Mouse (Mus musculus): ENCODE results near the gene Abhd14b. TPM values are rescaled to one million over a fixed set of nuclear protein-coding genes. Genes with fewer than 3 reads are reported as not detected.

The Abhd14b gene
- 34.7 and 44.1 TPM in 2 replicates for polyA plus RNA-seq (2015; fragmentation: Nextera tagmentation; extraction: Ambion mirVana)

DNA sequence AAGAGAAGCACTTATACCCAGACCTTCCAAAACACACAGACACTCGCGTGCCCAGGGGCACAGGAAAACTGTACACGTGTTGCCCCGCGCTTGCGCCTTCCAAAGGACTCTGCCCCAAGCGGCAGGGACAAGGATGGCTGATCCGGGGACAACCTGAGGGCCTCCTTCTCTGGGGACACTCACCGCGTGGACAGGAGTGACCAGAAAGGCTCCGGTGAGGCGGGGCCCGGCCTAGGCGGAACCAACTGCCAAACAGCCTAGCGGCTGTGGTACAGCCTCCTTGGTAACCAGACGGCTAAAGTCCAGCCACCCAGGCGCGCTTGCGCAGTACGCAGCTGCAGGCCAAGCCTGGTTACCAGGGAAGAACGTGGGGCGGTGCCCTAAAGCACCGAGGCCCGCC is at the start of gene Abhd14b, which contains the start of gene Abhd14a:
TSS of gene Abhd14b (plus strand) at position 112 of the 400 bp plus-strand sequence.
TSS of gene Abhd14a (minus strand) at position 331 of the 400 bp plus-strand sequence.
- peak within 1 kb of the TSS; percentile 65 for H3K9ac ChIP-seq
- H3K27ac ChIP-seq (replicated peaks): peak within 1 kb of the TSS; percentile 85
- ATAC-seq (ENCODE audit: insufficient number of reproducible peaks, low FRiP score, low TSS enrichment, low read depth): peak; percentile 89
- H3K4me1 ChIP-seq: peaks cover 67% of the 10 kb centered on the region
- no peaks in the 10 kb centered on the region for H3K9me3 ChIP-seq (replicated peaks)
- H3K4me2 ChIP-seq (replicated peaks): peak within 1 kb of the TSS; percentile 78
- H3K36me3 ChIP-seq: no peaks in the 10 kb centered on the region
- H3K4me3 ChIP-seq (replicated peaks): peak within 1 kb of the TSS; percentile 67
- under 1% methylated on average over 24 of the region's 24 CpGs for WGBS
- no peaks in the 10 kb centered on the region for H3K27me3 ChIP-seq

DNA sequence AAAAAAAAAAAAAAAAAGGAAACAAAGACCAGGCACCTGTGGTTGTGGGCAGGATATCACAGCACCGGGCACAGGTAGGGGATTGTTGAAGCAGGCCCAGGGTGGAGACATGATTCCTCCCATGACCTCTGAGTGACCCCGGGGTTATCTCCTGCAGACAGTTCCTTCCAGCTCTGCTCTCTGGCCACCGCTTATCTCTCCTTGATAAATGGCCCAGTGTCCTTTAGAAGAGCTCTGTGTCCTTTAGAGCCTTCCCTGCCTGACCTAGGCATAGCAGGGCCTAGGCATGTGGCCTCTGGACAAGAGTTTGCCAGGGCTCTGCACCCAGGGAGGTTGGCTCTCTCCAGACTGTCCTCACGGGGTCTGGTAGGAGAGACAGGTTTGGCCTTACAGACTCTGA is 49.5 kb upstream of the Abhd14b start:
- Histone ChIP-seq H3K9ac (no peak overlapping the region), H3K36me3 (no peaks in the 10 kb centered on the region), H3K4me3 (replicated peaks) (no peak overlapping the region), H3K27me3 (no peaks in the 10 kb centered on the region), H3K4me1 (peaks cover 34% of the 10 kb centered on the region), H3K4me2 (replicated peaks) (no peak overlapping the region), H3K27ac (replicated peaks) (no peak overlapping the region), H3K9me3 (replicated peaks) (no peaks in the 10 kb centered on the region)
- 72% methylated on average over 4 of the region's 4 CpGs for WGBS
- ATAC-seq (ENCODE audit: insufficient number of reproducible peaks, low FRiP score, low TSS enrichment, low read depth): no peak

DNA sequence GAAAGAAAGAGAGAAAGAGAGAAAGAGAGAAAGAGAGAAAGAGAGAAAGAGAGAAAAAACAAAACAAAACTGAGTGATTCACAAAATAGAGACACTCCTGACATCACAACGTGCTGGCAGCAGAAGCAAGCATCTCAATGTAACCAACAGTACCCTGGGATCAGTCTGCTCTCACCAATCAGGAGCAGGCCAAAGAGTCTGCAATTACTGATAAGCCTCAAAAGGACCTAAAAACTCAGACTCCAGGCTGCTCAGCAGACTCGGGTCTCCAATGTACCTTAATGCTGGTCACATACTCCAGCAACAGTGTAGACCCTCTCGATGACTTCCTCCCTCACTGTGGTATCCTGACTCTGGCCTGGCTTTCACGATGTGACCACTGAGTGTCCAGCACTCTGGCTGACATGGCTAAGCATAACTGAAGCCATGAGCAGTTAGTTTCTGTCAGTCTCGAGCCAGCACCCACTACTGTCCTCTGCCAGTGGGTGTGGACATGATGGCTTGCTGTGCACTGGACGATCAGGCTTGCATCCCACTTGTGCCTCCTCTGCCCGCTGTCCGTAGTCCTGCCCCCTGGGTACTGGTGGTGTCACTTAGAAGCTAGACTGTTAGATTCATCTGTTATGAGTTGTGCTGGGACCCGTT is 48.5 kb upstream of the Abhd14b start:
- Histone ChIP-seq H3K9me3 (replicated peaks) (no peaks in the 10 kb centered on the region), H3K4me1 (peaks cover 39% of the 10 kb centered on the region), H3K4me2 (replicated peaks) (no peak overlapping the region), H3K4me3 (replicated peaks) (no peak overlapping the region), H3K36me3 (no peaks in the 10 kb centered on the region), H3K9ac (no peak overlapping the region), H3K27me3 (no peaks in the 10 kb centered on the region), H3K27ac (replicated peaks) (no peak overlapping the region)
- WGBS: 82% methylated on average over 9 of the region's 9 CpGs
- ATAC-seq (ENCODE audit: insufficient number of reproducible peaks, low FRiP score, low TSS enrichment, low read depth): no peak

- Histone ChIP-seq H3K4me1 (peaks cover 30% of the 10 kb centered on the region), H3K9ac (no peak overlapping the region), H3K4me2 (replicated peaks) (no peak overlapping the region), H3K9me3 (replicated peaks) (no peaks in the 10 kb centered on the region), H3K36me3 (no peaks in the 10 kb centered on the region), H3K27me3 (no peaks in the 10 kb centered on the region), H3K4me3 (replicated peaks) (no peak overlapping the region), H3K27ac (replicated peaks) (no peak overlapping the region)
- ATAC-seq (ENCODE audit: insufficient number of reproducible peaks, low FRiP score, low TSS enrichment, low read depth): no peak
- WGBS: 57% methylated on average over 3 of the region's 3 CpGs
Observed at GRCm38 (mm10) chr9:106399808-106400207, 47.5 kb upstream of the Abhd14b start.

DNA sequence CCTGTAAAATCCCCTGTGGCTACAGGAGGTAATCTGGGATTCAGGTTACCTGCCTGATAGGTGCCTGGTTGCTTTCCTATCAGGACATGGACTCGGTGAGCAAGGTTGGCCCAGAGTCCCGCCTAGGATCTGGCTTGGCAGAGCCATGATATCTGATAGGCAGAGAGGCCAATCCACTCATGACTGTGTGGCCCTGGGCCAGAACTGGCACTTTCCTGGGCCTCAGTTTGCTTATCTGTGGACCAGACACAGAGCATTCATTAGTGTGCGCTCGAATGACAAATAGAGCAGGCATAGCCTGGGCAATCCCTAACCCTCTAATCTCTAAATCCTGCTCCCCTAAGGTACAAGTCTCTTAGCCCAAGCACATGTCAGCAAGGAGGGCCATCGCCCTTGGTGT is 45.1 kb upstream of the Abhd14b start:
- Histone ChIP-seq H3K4me1 (peaks cover 26% of the 10 kb centered on the region), H3K4me2 (replicated peaks) (no peak overlapping the region), H3K36me3 (no peaks in the 10 kb centered on the region), H3K4me3 (replicated peaks) (no peak overlapping the region), H3K27ac (replicated peaks) (no peak overlapping the region), H3K9me3 (replicated peaks) (no peaks in the 10 kb centered on the region), H3K27me3 (no peaks in the 10 kb centered on the region), H3K9ac (no peak overlapping the region)
- ATAC-seq (ENCODE audit: insufficient number of reproducible peaks, low FRiP score, low TSS enrichment, low read depth): no peak
- WGBS: 75% methylated on average over 5 of the region's 5 CpGs

DNA sequence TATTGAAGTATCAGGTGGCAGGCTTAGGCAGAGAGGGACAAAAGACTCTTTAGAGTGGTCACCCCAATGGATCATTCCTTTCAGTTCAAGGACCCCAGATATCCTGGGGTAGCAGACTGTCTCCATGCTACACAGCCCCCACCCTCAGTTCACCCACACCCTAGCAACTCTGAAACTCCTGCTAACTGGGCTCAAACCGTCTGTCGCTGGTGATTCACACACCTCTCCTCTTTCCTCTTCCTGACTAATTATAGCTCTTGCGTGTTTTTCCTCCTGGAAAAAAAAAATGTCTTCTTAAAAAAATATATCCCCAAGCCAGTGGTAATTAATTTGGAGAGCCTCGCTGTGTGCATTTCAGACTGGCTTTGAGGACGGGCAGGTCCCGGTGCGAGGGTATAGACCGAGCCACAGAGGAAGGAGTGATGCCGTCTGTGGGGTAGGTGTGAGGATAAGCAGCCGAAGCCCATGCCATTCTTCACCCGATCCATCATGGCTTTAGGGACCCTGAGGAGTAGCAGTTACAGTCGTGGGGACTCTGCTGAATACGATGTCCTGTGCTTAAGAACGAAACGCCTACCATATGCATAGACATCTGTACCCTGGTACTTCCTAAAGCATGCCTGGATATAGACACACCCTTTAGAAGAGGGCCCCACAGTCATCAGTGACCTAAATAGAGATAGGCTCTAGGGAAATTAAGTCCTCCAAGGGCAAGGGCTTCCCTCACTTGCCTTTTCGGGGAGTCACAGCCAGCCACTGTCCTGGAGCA is 44.5 kb upstream of the Abhd14b start:
- Histone ChIP-seq H3K9ac (no peak overlapping the region), H3K36me3 (no peaks in the 10 kb centered on the region), H3K4me3 (replicated peaks) (no peak overlapping the region), H3K4me1 (peaks cover 26% of the 10 kb centered on the region), H3K27me3 (no peaks in the 10 kb centered on the region), H3K4me2 (replicated peaks) (no peak overlapping the region), H3K27ac (replicated peaks) (no peak overlapping the region), H3K9me3 (replicated peaks) (no peaks in the 10 kb centered on the region)
- WGBS: 61% methylated on average over 16 of the region's 16 CpGs
- ATAC-seq (ENCODE audit: insufficient number of reproducible peaks, low FRiP score, low TSS enrichment, low read depth): no peak

DNA sequence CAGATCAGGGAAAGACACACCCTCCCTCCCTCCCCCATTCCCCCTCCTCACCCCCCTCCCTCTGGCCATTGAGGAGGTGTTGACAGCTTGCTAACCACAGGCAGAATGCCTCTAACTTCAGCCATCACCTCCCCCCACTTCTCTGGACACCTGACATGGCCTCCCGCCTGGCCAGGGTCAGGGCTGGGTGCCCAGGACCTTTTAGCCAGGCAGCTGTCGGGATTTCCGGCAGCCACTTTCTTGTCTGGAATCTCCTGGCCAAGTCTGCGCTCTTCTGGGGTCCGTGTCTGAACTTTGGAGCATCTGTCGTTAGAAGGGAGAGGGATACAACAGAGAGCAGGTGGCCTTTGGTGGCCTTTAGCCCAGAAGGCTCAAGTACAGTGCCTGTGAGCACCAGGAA is 42.0 kb upstream of the Abhd14b start:
- peaks cover 20% of the 10 kb centered on the region for H3K4me1 ChIP-seq
- no peak overlapping the region for H3K27ac ChIP-seq (replicated peaks)
- H3K4me2 ChIP-seq (replicated peaks): no peak overlapping the region
- no peaks in the 10 kb centered on the region for H3K27me3 ChIP-seq
- H3K36me3 ChIP-seq: no peaks in the 10 kb centered on the region
- 36% methylated on average over 6 of the region's 6 CpGs for WGBS
- no peaks in the 10 kb centered on the region for H3K9me3 ChIP-seq (replicated peaks)
- no peak overlapping the region for H3K9ac ChIP-seq
- no peak overlapping the region for H3K4me3 ChIP-seq (replicated peaks)
- no peak; the same call in 1 of the 2 replicates for ATAC-seq (ENCODE audit: insufficient number of reproducible peaks, low FRiP score, low TSS enrichment, low read depth)

DNA sequence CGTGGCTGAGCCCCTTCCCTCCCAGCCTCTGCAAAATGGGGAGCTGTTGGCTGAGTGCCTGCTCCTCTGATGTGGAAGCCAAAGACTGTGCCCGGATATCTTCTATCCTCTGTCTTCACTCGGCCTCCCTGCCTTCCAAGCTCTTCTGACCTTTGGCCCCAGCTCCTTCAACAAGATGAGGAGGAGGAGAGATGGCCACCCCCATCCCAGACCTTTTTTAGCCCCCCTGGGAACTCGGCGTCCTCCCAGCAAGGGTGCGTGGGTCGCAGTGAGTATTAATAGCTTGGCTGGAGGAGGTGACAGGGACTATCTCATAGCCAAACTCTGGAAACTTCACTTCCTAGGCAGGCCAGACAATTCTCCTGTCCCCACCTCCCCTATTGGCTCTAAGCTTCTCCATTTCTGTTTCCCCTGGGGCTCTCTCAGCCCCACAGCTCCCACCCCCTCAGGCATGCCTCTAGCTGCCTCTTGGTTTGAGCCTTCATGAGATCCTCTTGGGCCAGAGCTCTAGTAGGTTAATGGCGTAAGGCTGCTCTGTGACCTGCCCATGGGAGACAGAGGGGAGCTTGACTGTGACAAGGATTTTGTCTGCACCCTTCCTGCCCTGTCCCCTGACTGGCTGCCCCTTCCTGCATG is 40.7 kb upstream of the Abhd14b start:
- no peak for ATAC-seq (ENCODE audit: insufficient number of reproducible peaks, low FRiP score, low TSS enrichment, low read depth)
- no peak overlapping the region for H3K27ac ChIP-seq (replicated peaks)
- no peak overlapping the region for H3K4me2 ChIP-seq (replicated peaks)

GRCm38 (mm10) chr9:106409096-106409495 is 38.2 kb upstream of the Abhd14b start:
- Histone ChIP-seq H3K36me3 (no peaks in the 10 kb centered on the region), H3K9ac (no peak overlapping the region), H3K27ac (replicated peaks) (no peak overlapping the region), H3K4me2 (replicated peaks) (no peak overlapping the region), H3K9me3 (replicated peaks) (no peaks in the 10 kb centered on the region), H3K4me1 (peaks cover 13% of the 10 kb centered on the region; the same call in 1 of the 2 replicates), H3K27me3 (no peaks in the 10 kb centered on the region), H3K4me3 (replicated peaks) (no peak overlapping the region)
- 95% methylated on average over 4 of the region's 4 CpGs for WGBS
- no peak for ATAC-seq (ENCODE audit: insufficient number of reproducible peaks, low FRiP score, low TSS enrichment, low read depth)

More for the DNA sequence above, 40.7 kb upstream of the Abhd14b start:
- H3K9me3 ChIP-seq (replicated peaks): no peaks in the 10 kb centered on the region
- 45% methylated on average over 8 of the region's 8 CpGs for WGBS
- H3K4me3 ChIP-seq (replicated peaks): no peak overlapping the region
- H3K9ac ChIP-seq: no peak overlapping the region
- H3K27me3 ChIP-seq: no peaks in the 10 kb centered on the region
- no peaks in the 10 kb centered on the region for H3K36me3 ChIP-seq
- peaks cover 22% of the 10 kb centered on the region for H3K4me1 ChIP-seq

DNA sequence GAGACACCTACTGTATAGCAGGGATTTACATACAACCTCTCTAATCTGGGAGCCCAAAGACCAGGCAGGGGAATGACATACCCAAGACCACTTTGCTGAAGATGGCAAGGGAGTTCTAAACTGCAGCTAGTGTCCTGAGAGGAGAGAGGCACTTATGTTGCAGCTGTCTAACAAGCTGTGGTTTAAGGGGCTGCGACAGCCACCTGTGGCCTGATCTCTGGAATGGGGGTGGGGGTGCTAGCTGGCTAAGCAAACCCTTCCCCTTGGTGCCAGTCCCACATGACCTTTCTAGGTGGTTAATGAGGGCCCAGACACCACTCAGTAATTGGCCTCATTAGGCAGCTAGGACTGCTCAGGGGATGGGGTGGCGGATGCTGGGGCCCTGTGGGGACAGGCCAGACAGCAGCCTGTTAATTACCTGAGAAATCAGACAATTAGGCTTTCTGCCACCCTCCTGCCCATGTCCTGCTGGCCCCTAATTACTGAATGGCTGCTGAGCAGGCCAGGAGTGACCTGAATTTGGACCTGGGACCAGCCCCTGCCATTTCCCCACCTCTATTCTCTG is 37.1 kb upstream of the Abhd14b start:
- H3K9me3 ChIP-seq (replicated peaks): no peaks in the 10 kb centered on the region
- no peak overlapping the region for H3K9ac ChIP-seq
- no peak for ATAC-seq (ENCODE audit: insufficient number of reproducible peaks, low FRiP score, low TSS enrichment, low read depth)
- no peaks in the 10 kb centered on the region for H3K36me3 ChIP-seq
- no peaks in the 10 kb centered on the region for H3K27me3 ChIP-seq
- H3K27ac ChIP-seq (replicated peaks): no peak overlapping the region
- H3K4me2 ChIP-seq (replicated peaks): no peak overlapping the region
- WGBS: 66% methylated on average over 2 of the region's 2 CpGs
- peaks cover 13% of the 10 kb centered on the region; the same call in 1 of the 2 replicates for H3K4me1 ChIP-seq
- no peak overlapping the region for H3K4me3 ChIP-seq (replicated peaks)

DNA sequence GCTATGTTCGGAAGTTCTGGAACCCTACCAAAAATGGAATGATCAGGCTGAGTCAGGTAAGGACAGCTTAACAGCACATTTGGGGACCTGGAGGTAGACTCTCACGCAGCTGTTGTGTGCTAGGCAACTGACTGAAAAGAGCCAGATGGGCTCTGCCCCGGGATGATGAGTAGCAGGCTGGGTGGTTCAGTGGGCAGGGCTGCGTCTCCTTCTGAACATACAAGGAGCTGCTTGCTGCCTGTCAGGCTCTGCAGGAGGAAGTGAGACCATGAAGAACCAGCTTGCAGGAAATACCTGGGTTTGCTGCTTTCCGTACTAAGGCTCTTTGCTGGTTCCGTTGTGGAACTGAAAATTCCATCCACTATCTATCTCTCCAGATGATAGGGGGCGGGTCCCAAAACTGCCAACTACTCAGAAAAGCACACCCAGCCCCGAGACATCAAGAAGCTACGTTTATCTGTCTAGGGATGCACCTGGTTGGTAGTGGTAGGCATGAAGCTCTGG is 36.1 kb upstream of the Abhd14b start:
- 73% methylated on average over 9 of the region's 9 CpGs for WGBS
- Histone ChIP-seq H3K4me1 (peaks cover 8% of the 10 kb centered on the region; the same call in 1 of the 2 replicates), H3K4me2 (replicated peaks) (no peak overlapping the region), H3K9me3 (replicated peaks) (no peaks in the 10 kb centered on the region), H3K9ac (no peak overlapping the region), H3K4me3 (replicated peaks) (no peak overlapping the region), H3K27ac (replicated peaks) (no peak overlapping the region), H3K27me3 (no peaks in the 10 kb centered on the region), H3K36me3 (no peaks in the 10 kb centered on the region)
- no peak for ATAC-seq (ENCODE audit: insufficient number of reproducible peaks, low FRiP score, low TSS enrichment, low read depth)

Measured in embryonic facial prominence, embryonic 15.5 days (tissue).